Comparison of ENCODE assay signal across 22 mouse cellular contexts in genomic region chr8:77406846-77407245, GRCm38 (mm10).
DNase-seq lines count a peak whose midpoint lies in the region; ATAC-seq and TF ChIP-seq lines count a peak whose summit lies in the region.
"Had no signal": no experiment of that assay in that cellular context is flagged by ENCODE, and none has a peak within 500 bp of the region (broad histone marks: within the 10 kb centered on the region; RNA-seq: fewer than 3 reads in every experiment).

No protein-coding gene starts in this region.

- H3K4me2 ChIP-seq in hindbrain, embryonic 13.5 days, result no peak overlapping the region
- H3K4me2 ChIP-seq in midbrain, embryonic 11.5 days, result no peak overlapping the region
- H3K4me2 ChIP-seq: embryonic facial prominence, embryonic 13.5 days; liver, embryonic 11.5 days had no signal

- no peak for TF ChIP-seq EP300 in MEL (IDR thresholded peaks at IDR 0.05; ENCODE audit: low read depth in 1 of 2, low read length in 2 of 2)

- TF ChIP-seq CTCF in MEL (IDR thresholded peaks at IDR 0.05 in 2 of 3, conservative IDR thresholded peaks at IDR 0.05 in 1 of 3; ENCODE audit: control insufficient read depth in 1 of 3, insufficient read depth in 1 of 3, low read depth in 2 of 3, low read length in 3 of 3, poor library complexity in 1 of 3, severe bottlenecking in 1 of 3), result peak in 2 of 3 experiments; percentile 7 to 20; a peak in 1 of 6 replicates

- no peak overlapping the region for H3K4me3 ChIP-seq in hindbrain, embryonic 10.5 days
- H3K4me3 ChIP-seq in hindbrain, embryonic 13.5 days, result no peak overlapping the region
- no peak overlapping the region for H3K4me3 ChIP-seq in midbrain, embryonic 11.5 days (ENCODE audit: low read depth, low read length)
- no peak overlapping the region for H3K4me3 ChIP-seq in midbrain, embryonic 10.5 days
- H3K4me3 ChIP-seq in MEL (ENCODE audit: control insufficient read depth in 1 of 2, insufficient read depth in 1 of 2, low read depth in 2 of 2, low read length in 2 of 2), result no peak overlapping the region
- no peak overlapping the region for H3K4me3 ChIP-seq in heart, embryonic 10.5 days
- H3K4me3 ChIP-seq: embryonic facial prominence, embryonic 13.5 days; megakaryocyte, embryonic 14.5 days; myocyte had no signal

- no peak for DNase-seq in hindbrain, embryonic 10.5 days (ENCODE audit: low spot score)
- no peak for DNase-seq in midbrain, embryonic 11.5 days (ENCODE audit: low spot score, missing footprints)
- no peak for DNase-seq in midbrain, embryonic 10.5 days (ENCODE audit: low spot score)
- DNase-seq in MEL (ENCODE audit: low read depth, low spot score), result peak; percentile 32
- peak; percentile 18 for DNase-seq in retina, postnatal 1 day
- no peak for DNase-seq in heart, embryonic 10.5 days (ENCODE audit: low spot score)
- DNase-seq in heart, postnatal 10 days, result no peak
- DNase-seq: adrenal gland, postnatal 14 days; B cell, adult 2 months; cerebellum, adult 18-20 months; forebrain, postnatal 0 days; heart, adult 18-20 months; kidney, adult 9 months; left cerebral cortex, postnatal 4 days; spleen, adult 18-20 months; thymus, adult 2 months had no signal

- H3K4me1 ChIP-seq in hindbrain, embryonic 10.5 days (replicated peaks), result peaks cover 18% of the 10 kb centered on the region
- H3K4me1 ChIP-seq in hindbrain, embryonic 13.5 days (replicated peaks), result no peaks in the 10 kb centered on the region
- no peaks in the 10 kb centered on the region for H3K4me1 ChIP-seq in midbrain, embryonic 11.5 days (ENCODE audit: control insufficient read depth, insufficient read depth, low read length)
- peaks cover 8% of the 10 kb centered on the region for H3K4me1 ChIP-seq in midbrain, embryonic 10.5 days
- no peaks in the 10 kb centered on the region for H3K4me1 ChIP-seq in MEL (ENCODE audit: control insufficient read depth in 1 of 2, insufficient read depth in 2 of 2, low read length in 2 of 2)
- H3K4me1 ChIP-seq in heart, embryonic 10.5 days, result no peaks in the 10 kb centered on the region

- no peaks in the 10 kb centered on the region for H3K27me3 ChIP-seq in hindbrain, embryonic 10.5 days (ENCODE audit: insufficient read depth, poor library complexity, severe bottlenecking)
- H3K27me3 ChIP-seq in hindbrain, embryonic 13.5 days, result no peaks in the 10 kb centered on the region
- no peaks in the 10 kb centered on the region for H3K27me3 ChIP-seq in midbrain, embryonic 11.5 days (ENCODE audit: control insufficient read depth, insufficient read depth, low read length)
- no peaks in the 10 kb centered on the region for H3K27me3 ChIP-seq in midbrain, embryonic 10.5 days (ENCODE audit: low read depth, poor library complexity, severe bottlenecking)
- H3K27me3 ChIP-seq in MEL (ENCODE audit: control insufficient read depth in 1 of 2, insufficient read depth in 2 of 2, low read length in 2 of 2), result no peaks in the 10 kb centered on the region
- no peaks in the 10 kb centered on the region for H3K27me3 ChIP-seq in heart, embryonic 10.5 days (ENCODE audit: insufficient read depth, poor library complexity, severe bottlenecking)
- H3K27me3 ChIP-seq: embryonic facial prominence, embryonic 13.5 days; megakaryocyte, embryonic 14.5 days had no signal

- H3K36me3 ChIP-seq in hindbrain, embryonic 10.5 days, result peaks cover 26% of the 10 kb centered on the region
- H3K36me3 ChIP-seq in hindbrain, embryonic 13.5 days, result no peaks in the 10 kb centered on the region
- no peaks in the 10 kb centered on the region for H3K36me3 ChIP-seq in midbrain, embryonic 11.5 days (ENCODE audit: control insufficient read depth, insufficient read depth, low read length)
- peaks cover 15% of the 10 kb centered on the region for H3K36me3 ChIP-seq in midbrain, embryonic 10.5 days
- H3K36me3 ChIP-seq in MEL (ENCODE audit: control insufficient read depth in 1 of 2, insufficient read depth in 2 of 2, low read length in 2 of 2), result no peaks in the 10 kb centered on the region
- H3K36me3 ChIP-seq in heart, embryonic 10.5 days, result peaks cover 38% of the 10 kb centered on the region

- TF ChIP-seq RAD21 in MEL (IDR thresholded peaks at IDR 0.05; ENCODE audit: low read depth, low read length), result peak; percentile 10; the same call in 1 of the 2 replicates

- H3K27ac ChIP-seq in hindbrain, embryonic 10.5 days, result peak overlapping the region; percentile 59
- no peak overlapping the region for H3K27ac ChIP-seq in hindbrain, embryonic 13.5 days
- no peak overlapping the region for H3K27ac ChIP-seq in midbrain, embryonic 11.5 days (ENCODE audit: low read depth, low read length)
- no peak overlapping the region for H3K27ac ChIP-seq in midbrain, embryonic 10.5 days (replicated peaks)
- no peak overlapping the region for H3K27ac ChIP-seq in MEL (ENCODE audit: control insufficient read depth, low read depth, low read length)
- H3K27ac ChIP-seq in heart, embryonic 10.5 days, result no peak overlapping the region
- H3K27ac ChIP-seq: embryonic facial prominence, embryonic 13.5 days had no signal

- no peaks in the 10 kb centered on the region for H3K79me2 ChIP-seq in MEL (ENCODE audit: control insufficient read depth, insufficient read depth, low read length, poor library complexity)

- intact Hi-C loops in heart, postnatal 10 days (cut with DNase I), result no loop called here

- TF ChIP-seq POLR2A in MEL (IDR thresholded peaks at IDR 0.05; ENCODE audit: control insufficient read depth in 1 of 2, insufficient read depth in 1 of 2, low read depth in 1 of 2, low read length in 2 of 2, poor library complexity in 1 of 2), result no peak

- ATAC-seq in hindbrain, embryonic 13.5 days (ENCODE audit: low FRiP score), result no peak
- ATAC-seq in midbrain, embryonic 11.5 days (ENCODE audit: low FRiP score), result 0 out of 2 replicates have a peak, but pooled peaks have one; percentile 6
- ATAC-seq: forebrain, postnatal 0 days had no signal

- no peaks in the 10 kb centered on the region for H3K9me3 ChIP-seq in hindbrain, embryonic 10.5 days
- H3K9me3 ChIP-seq in hindbrain, embryonic 13.5 days, result no peaks in the 10 kb centered on the region
- no peaks in the 10 kb centered on the region for H3K9me3 ChIP-seq in midbrain, embryonic 11.5 days (ENCODE audit: control insufficient read depth, low read length)
- H3K9me3 ChIP-seq in midbrain, embryonic 10.5 days (replicated peaks), result no peaks in the 10 kb centered on the region
- H3K9me3 ChIP-seq in MEL (replicated peaks; ENCODE audit: insufficient read depth, low read length), result no peaks in the 10 kb centered on the region
- H3K9me3 ChIP-seq in heart, embryonic 10.5 days, result no peaks in the 10 kb centered on the region
- H3K9me3 ChIP-seq: embryonic facial prominence, embryonic 13.5 days; G1E; megakaryocyte, embryonic 14.5 days had no signal

- H3K9ac ChIP-seq in hindbrain, embryonic 13.5 days, result no peak overlapping the region
- no peak overlapping the region for H3K9ac ChIP-seq in midbrain, embryonic 11.5 days (ENCODE audit: low read length)
- H3K9ac ChIP-seq in MEL (ENCODE audit: control insufficient read depth, low read depth, low read length, poor library complexity, severe bottlenecking), result no peak overlapping the region
- H3K9ac ChIP-seq: embryonic facial prominence, embryonic 13.5 days; forebrain, postnatal 0 days had no signal

- WGBS in hindbrain, embryonic 10.5 days, result 63% methylated on average over 13 of the region's 13 CpGs
- WGBS in hindbrain, embryonic 13.5 days, result 54% methylated on average over 13 of the region's 13 CpGs
- WGBS in midbrain, embryonic 11.5 days, result 74% methylated on average over 13 of the region's 13 CpGs
- WGBS in midbrain, embryonic 10.5 days, result 74% methylated on average over 13 of the region's 13 CpGs
- 85% methylated on average over 13 of the region's 13 CpGs for WGBS in heart, embryonic 10.5 days

TF ChIP-seq in MEL, 35 proteins besides CTCF, POLR2A, EP300 and RAD21:
- TF ChIP-seq SIN3A (IDR thresholded peaks at IDR 0.05; ENCODE audit: low read length) (no peak), HCFC1 (IDR thresholded peaks at IDR 0.05; ENCODE audit: low read depth, low read length) (no peak), POLR2AphosphoS2 (IDR thresholded peaks at IDR 0.05; ENCODE audit: low read length) (no peak), CHD2 (IDR thresholded peaks at IDR 0.05; ENCODE audit: low read length) (no peak), ZKSCAN1 (IDR thresholded peaks at IDR 0.05; ENCODE audit: low read depth, low read length) (no peak), ZNF384 (IDR thresholded peaks at IDR 0.05; ENCODE audit: low read depth, low read length) (no peak), GATA1 (IDR thresholded peaks at IDR 0.05; ENCODE audit: low read depth, low read length) (no peak), SMC3 (IDR thresholded peaks at IDR 0.05; ENCODE audit: low read depth, low read length) (peak; percentile 33; the same call in 1 of the 2 replicates)

Comparison
In these comparisons a context has a peak if more than half of its experiments do, and no peak if none do; other contexts are left out.
1. DNase-seq: peak in MEL (single experiment) and retina, postnatal 1 day (single experiment); none in hindbrain, embryonic 10.5 days (single experiment), midbrain, embryonic 11.5 days (single experiment), midbrain, embryonic 10.5 days (single experiment), heart, embryonic 10.5 days (single experiment) and heart, postnatal 10 days (0 of 2).